Comparison of ENCODE assay signal across 8 mouse cellular contexts in the genomic region with DNA sequence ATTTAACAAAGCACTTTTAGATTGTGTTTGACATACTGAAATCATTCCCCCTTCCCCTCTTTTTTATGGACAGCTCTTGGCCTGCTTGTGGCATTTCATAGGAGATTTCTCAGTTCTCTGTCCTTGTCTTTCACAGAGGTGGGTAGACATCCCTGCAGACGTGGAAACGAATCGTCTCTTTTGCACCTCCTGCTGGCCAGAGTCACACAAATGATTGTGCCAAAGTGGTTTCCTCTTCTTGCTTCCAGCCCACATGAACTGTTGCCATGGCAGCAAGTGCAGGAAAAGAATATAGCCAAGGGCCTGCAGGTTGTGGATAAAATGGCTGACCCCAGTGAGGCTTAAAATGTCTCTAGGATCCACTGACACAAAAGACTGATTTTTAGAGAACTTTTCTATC.
DNase-seq lines count a peak whose midpoint lies in the region; ATAC-seq and TF ChIP-seq lines count a peak whose summit lies in the region.

No protein-coding gene starts in this region.

- TF ChIP-seq POLR2A in kidney, adult 2 months (IDR thresholded peaks at IDR 0.05; ENCODE audit: low read depth, low read length): no peak

- no peak overlapping the region for H3K27ac ChIP-seq in forebrain, embryonic 14.5 days (ENCODE audit: low read depth, low read length)
- H3K27ac ChIP-seq in kidney, adult 2 months (ENCODE audit: insufficient read depth, low read depth, low read length): no peak overlapping the region

- no peak overlapping the region for H3K9ac ChIP-seq in forebrain, embryonic 14.5 days (ENCODE audit: low read length)

- H3K36me3 ChIP-seq in forebrain, embryonic 14.5 days (ENCODE audit: control insufficient read depth, insufficient read depth, low read length): no peaks in the 10 kb centered on the region
- no peaks in the 10 kb centered on the region for H3K36me3 ChIP-seq in kidney, adult 2 months (ENCODE audit: control insufficient read depth, insufficient read depth, low read length)

- ATAC-seq in forebrain, embryonic 14.5 days: peak; percentile 68

- WGBS in forebrain, embryonic 14.5 days: 20% methylated on average over 3 of the region's 3 CpGs
- WGBS in kidney, adult 2 months: 56% methylated on average over 3 of the region's 3 CpGs

- H3K27me3 ChIP-seq in forebrain, embryonic 14.5 days (replicated peaks; ENCODE audit: control insufficient read depth, insufficient read depth, low read length): no peaks in the 10 kb centered on the region
- H3K27me3 ChIP-seq in kidney, adult 2 months (replicated peaks; ENCODE audit: control insufficient read depth, insufficient read depth, low read length): no peaks in the 10 kb centered on the region

- intact Hi-C loops in left cerebral cortex, postnatal 14 days (cut with DNase I): loop anchor here (10.0 kb wide), 1 partner anchor 395 kb away; no protein-coding TSS in a partner anchor

- H3K9me3 ChIP-seq in forebrain, embryonic 14.5 days (replicated peaks; ENCODE audit: control insufficient read depth, low read length): no peaks in the 10 kb centered on the region

- DNase-seq in layer of hippocampus, adult 11-12 months (ENCODE audit: low spot score): peak; percentile 12
- DNase-seq in layer of hippocampus, adult 9-10 months (ENCODE audit: low spot score): no peak
- DNase-seq in forebrain, embryonic 14.5 days (ENCODE audit: low spot score): peak; percentile 76
- DNase-seq in left cerebral cortex, postnatal 14 days (ENCODE audit: low spot score in 2 of 2): peak; percentile 68 to 89
- DNase-seq in right cerebral cortex, postnatal 10 days (ENCODE audit: low spot score in 2 of 2): peak; percentile 81 to 86
- no peak for DNase-seq in kidney, adult 2 months
- no peak for DNase-seq in ovary, postnatal 14 days (ENCODE audit: low spot score)
- DNase-seq in lung, postnatal 14 days: no peak

- H3K4me2 ChIP-seq in forebrain, embryonic 14.5 days (ENCODE audit: low read length): no peak overlapping the region

- H3K4me1 ChIP-seq in forebrain, embryonic 14.5 days (ENCODE audit: control insufficient read depth, insufficient read depth, low read length): 0 out of 2 replicates have a peak, but pooled peaks cover 2% of the 10 kb centered on the region
- H3K4me1 ChIP-seq in kidney, adult 2 months (ENCODE audit: control insufficient read depth, insufficient read depth, low read length): no peaks in the 10 kb centered on the region

- H3K4me3 ChIP-seq in forebrain, embryonic 14.5 days (ENCODE audit: low read depth, low read length): no peak overlapping the region
- no peak overlapping the region for H3K4me3 ChIP-seq in kidney, adult 2 months (ENCODE audit: insufficient read depth, low read depth, low read length)

- no peak for TF ChIP-seq CTCF in kidney, adult 2 months (conservative IDR thresholded peaks at IDR 0.05; ENCODE audit: insufficient read depth, insufficient read length, low read depth, low read length)

Comparison
In these comparisons a context has a peak if more than half of its experiments do, and no peak if none do; other contexts are left out.
1. DNase-seq: peak in layer of hippocampus, adult 11-12 months (single experiment), forebrain, embryonic 14.5 days (single experiment), left cerebral cortex, postnatal 14 days (2 of 2) and right cerebral cortex, postnatal 10 days (2 of 2); none in layer of hippocampus, adult 9-10 months (single experiment), kidney, adult 2 months (single experiment), ovary, postnatal 14 days (single experiment) and lung, postnatal 14 days (single experiment).